Mouse (Mus musculus): ENCODE measurements around the gene Cnih3.

GRCm38 (mm10) chr1:181461484-181461883 is 109.1 kb downstream of the Cnih3 start:
- no peak for TF ChIP-seq CTCF (IDR thresholded peaks at IDR 0.05; ENCODE audit: control insufficient read depth, insufficient read depth, insufficient read length)
- no peak for TF ChIP-seq USF1 (IDR thresholded peaks at IDR 0.05; ENCODE audit: low read depth)
- no peak for TF ChIP-seq MAX (IDR thresholded peaks at IDR 0.05)
- TF ChIP-seq FOSL1 (IDR thresholded peaks at IDR 0.05; ENCODE audit: insufficient read depth, low read length, poor library complexity, severe bottlenecking) = no peak
- no peak for TF ChIP-seq MYOG (IDR thresholded peaks at IDR 0.05; ENCODE audit: control insufficient read depth, extremely low read depth, insufficient read length)
- TF ChIP-seq MYOD1 (IDR thresholded peaks at IDR 0.05; ENCODE audit: control insufficient read depth, insufficient read length, low read depth) = no peak
- no peak for TF ChIP-seq CEBPB (IDR thresholded peaks at IDR 0.05; ENCODE audit: low read depth)
